Mouse (Mus musculus): ENCODE results near the gene Polr2j.

Gene Polr2j

GRCm38 (mm10) chr5:136115891-136116783 is at the start of gene Polr2j:
Gene Polr2j, plus strand, starts transcription at chr5:136116631.
- DNase-seq (ENCODE audit: low read depth, low spot score): peak; percentile 95

GRCm38 (mm10) chr5:136069411-136069810 is 47.0 kb upstream of the Polr2j start:
- DNase-seq (ENCODE audit: low read depth, low spot score): no peak

GRCm38 (mm10) chr5:136073051-136073450 is 43.4 kb upstream of the Polr2j start:
- no peak for DNase-seq (ENCODE audit: low read depth, low spot score)

GRCm38 (mm10) chr5:136073526-136073925 is 42.9 kb upstream of the Polr2j start:
- no peak for DNase-seq (ENCODE audit: low read depth, low spot score)

- DNase-seq (ENCODE audit: low read depth, low spot score): no peak
These were observed 41.4 kb upstream of the Polr2j start for GRCm38 (mm10) chr5:136075076-136075475.

- no peak for DNase-seq (ENCODE audit: low read depth, low spot score)
These were observed 40.1 kb upstream of the Polr2j start for GRCm38 (mm10) chr5:136076284-136076683.

- no peak for DNase-seq (ENCODE audit: low read depth, low spot score)
These were observed 39.4 kb upstream of the Polr2j start for GRCm38 (mm10) chr5:136077001-136077550.

GRCm38 (mm10) chr5:136078136-136078535 is 38.3 kb upstream of the Polr2j start:
- no peak for DNase-seq (ENCODE audit: low read depth, low spot score)

GRCm38 (mm10) chr5:136082345-136082744 is 34.1 kb upstream of the Polr2j start:
- DNase-seq (ENCODE audit: low read depth, low spot score): no peak

GRCm38 (mm10) chr5:136083669-136084107 is 32.7 kb upstream of the Polr2j start, which contains the start of gene Rasa4:
Gene Rasa4, plus strand, starts transcription at chr5:136083916.
- DNase-seq (ENCODE audit: low read depth, low spot score): peak; percentile 93

GRCm38 (mm10) chr5:136084144-136084881 is 32.1 kb upstream of the Polr2j start:
- DNase-seq (ENCODE audit: low read depth, low spot score): no peak

- peak; percentile 79 for DNase-seq (ENCODE audit: low read depth, low spot score)
These were observed 31.4 kb upstream of the Polr2j start for GRCm38 (mm10) chr5:136084891-136085651.

- DNase-seq (ENCODE audit: low read depth, low spot score): peak; percentile 72
These were observed 30.1 kb upstream of the Polr2j start for GRCm38 (mm10) chr5:136086290-136086689.

- DNase-seq (ENCODE audit: low read depth, low spot score): no peak
These were observed 27.4 kb upstream of the Polr2j start for GRCm38 (mm10) chr5:136088821-136089575.

GRCm38 (mm10) chr5:136091927-136092326 is 24.5 kb upstream of the Polr2j start:
- DNase-seq (ENCODE audit: low read depth, low spot score): peak; percentile 79

- no peak for DNase-seq (ENCODE audit: low read depth, low spot score)
These were observed 22.0 kb upstream of the Polr2j start for GRCm38 (mm10) chr5:136094249-136095010.

- DNase-seq (ENCODE audit: low read depth, low spot score): no peak
These were observed 21.3 kb upstream of the Polr2j start for GRCm38 (mm10) chr5:136095089-136095488.

GRCm38 (mm10) chr5:136098536-136098935 is 17.9 kb upstream of the Polr2j start:
- no peak for DNase-seq (ENCODE audit: low read depth, low spot score)

- DNase-seq (ENCODE audit: low read depth, low spot score): peak; percentile 42
These were observed 14.2 kb upstream of the Polr2j start for GRCm38 (mm10) chr5:136102099-136102820.

Measured in skeletal muscle tissue, adult 2 months (tissue).